Mouse (Mus musculus): ENCODE measurements at regions not wholly inside any gene's neighbourhood (a gene's known extent, or its start where the extent isn't known, plus 50 kb on each side); places are given as distances from the start of the nearest gene placed in this dataset.

DNA sequence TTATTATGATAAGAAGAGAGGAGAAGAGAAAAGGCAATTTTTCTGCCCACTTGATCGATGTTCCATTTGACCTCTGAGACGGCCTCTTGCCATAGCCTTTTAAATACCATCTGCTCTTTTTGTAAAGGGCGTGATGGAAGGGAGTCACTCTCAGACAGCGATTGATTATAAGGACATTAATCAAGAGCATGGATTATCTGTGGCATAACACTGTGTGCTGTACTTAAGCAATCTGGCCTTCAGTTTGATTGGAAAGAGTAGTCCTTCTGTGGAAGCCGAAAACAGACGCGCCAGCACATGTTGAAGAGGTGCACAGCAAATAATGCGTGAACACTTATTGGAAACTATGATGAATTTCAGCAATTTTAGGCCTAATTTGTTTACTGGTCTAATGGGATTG, 685.4 kb upstream of the Robo1 start:
- DNase-seq (ENCODE audit: extremely low spot score): no peak

DNA sequence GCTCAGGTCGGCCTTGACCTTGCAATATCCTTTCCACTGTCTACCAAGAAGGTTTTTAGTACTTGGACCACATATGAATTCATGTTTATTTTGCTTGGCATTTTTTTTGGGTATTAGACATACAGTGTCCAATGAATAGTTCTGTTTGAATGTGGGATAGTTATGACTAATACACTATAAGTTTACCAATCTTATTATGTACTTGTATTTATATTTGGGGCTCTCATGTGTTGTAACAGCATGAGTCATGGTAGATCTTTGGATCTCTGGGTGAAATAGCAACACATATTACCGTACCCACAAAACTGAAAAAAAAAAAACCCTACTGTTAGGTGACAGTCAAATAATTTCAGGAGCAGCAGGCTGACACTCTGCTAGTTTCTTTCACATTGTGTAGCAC, 667.7 kb upstream of the Robo1 start:
- DNase-seq (ENCODE audit: extremely low spot score): no peak

DNA sequence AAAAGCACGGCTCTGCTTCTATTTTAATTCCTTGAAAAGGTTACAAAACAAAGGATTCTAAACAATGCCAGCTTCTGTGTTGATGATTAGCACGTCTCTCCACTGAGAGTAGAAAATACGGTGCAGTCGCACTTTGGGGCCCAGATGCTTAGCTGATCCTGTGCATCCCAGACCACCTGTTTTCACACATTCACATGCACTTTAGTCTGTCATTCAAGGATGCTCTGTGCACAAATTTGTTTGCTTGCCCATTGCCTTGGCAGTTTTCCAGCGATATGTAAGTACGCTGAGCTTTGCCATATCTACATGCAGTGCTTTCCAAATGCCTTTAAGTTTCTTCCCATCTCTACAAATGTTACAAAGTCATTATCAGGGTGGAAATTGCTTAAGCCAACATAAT, 664.9 kb upstream of the Robo1 start:
- no peak for DNase-seq (ENCODE audit: extremely low spot score)

DNA sequence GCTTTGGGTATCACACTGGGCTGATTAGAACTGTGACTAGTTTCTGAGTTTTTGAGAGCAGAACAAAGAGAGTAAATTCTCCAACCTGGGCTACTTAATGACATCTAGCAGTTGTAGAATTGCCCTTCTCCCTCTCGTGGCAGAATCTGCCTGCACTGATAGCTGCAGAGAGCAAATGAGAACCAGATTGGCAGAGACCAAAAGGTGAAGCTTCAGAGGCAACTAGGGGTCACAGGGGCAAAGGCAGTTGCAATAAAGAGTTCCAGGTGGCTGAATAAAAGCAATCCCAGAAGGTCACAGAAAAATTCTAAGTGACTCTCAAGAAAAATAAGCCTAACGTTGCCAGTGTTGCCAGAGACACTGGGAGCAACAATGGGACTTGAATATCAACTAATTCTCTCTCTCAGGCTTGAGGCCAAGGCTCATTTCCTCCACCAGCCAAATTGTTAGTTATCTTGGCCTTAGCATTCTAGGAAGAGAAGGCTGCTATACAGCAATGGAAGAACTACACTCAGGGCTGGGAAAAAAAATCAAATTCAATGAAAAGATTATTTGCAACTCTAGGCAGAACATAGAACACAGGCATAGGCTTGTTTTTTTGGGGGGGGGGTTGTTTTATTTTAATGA, 629.9 kb upstream of the Robo1 start:
- DNase-seq (ENCODE audit: extremely low spot score): peak; percentile 69

DNA sequence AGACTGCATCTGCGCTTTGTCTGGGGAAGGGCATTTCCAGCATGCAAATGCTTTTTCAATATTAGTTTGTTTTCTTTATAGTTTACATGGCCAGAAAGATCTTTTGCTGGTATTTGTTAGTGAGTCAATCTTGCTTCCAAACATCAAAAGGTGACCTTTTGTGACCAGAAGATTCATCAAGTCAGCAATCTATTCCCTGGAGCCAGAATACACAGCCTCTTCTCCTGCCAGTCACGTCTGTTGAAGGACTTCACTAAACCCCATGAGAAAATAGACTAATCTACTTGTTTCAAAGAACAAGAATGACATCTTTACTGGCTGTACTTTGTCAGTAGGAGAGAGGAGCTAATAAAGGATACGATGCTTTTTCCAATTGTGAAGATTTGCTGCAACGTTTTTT, 614.6 kb upstream of the Robo1 start:
- peak; percentile 28 for DNase-seq (ENCODE audit: extremely low spot score)

DNA sequence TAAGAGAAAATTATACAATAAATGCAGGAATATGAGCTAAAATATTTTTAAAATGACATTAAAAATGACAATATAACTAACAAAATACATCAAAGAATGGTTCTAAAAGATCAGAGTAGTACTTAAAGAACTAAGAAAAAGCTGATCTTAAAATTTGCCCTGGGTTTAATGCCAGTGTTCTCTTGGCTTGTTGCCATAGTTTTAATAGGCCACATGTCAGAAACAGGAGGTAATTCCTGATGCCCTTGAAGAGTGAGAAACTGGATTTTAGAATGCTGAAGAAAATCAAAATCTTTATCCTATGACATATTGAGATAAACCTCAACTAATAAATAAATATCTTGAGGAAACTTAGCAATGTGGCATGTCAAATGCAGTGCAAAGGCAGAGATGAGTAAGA, 602.3 kb upstream of the Robo1 start:
- DNase-seq (ENCODE audit: extremely low spot score): no peak

DNA sequence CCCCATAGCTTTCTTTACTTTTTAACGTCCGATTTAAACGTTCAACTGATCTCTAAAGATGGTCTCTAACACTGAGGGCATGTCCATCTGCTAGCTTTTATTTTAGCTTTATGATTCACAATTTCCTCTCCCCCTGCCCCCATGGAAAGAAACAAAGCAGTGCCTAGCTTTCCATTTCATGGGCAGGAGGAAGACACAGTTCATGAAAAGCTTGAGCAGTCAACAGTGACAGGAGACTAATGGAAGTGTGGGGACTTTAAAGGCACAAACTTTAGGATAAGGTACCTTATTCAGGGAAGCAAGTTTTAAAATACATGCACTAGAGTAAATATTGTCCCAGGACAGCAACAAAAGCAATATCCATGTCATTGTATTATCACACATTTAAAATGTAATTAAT, 598.4 kb upstream of the Robo1 start:
- no peak for DNase-seq (ENCODE audit: extremely low spot score)

DNA sequence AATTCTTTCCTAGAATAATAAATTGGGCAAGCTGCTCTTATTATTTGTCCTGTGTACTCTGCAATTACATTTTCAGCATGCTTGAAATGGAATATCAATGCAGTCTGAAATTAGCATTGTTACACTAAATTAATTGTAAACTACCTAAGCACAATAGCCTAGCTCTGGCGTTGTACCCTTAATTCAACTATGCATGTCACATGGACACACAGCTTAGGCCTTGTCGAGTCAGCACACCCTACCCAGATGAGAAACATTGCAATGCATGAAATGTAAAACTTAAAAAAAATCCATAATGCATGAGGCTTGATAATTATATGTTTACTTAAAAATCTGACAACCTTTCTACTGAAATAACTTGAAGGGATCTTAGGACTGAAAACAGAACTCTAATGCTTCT, 596.2 kb upstream of the Robo1 start:
- DNase-seq (ENCODE audit: extremely low spot score): no peak

DNA sequence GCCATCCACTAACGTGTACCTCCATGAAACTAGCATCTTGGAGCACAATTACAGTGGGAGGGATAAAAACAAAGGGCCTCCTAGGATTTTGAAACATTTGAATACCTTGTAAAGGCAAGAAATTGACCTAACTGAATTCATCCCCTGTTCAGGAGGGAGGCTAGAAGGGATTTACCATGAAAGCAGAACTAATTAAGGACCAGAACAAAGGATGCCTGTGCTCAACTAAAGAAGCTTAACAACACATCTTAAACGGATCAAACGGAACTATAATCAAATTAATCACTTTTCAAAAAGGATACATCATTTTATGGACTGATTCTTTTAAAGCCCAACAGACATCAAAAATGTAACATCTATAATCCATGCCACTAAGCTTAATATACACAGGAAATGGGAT, 590.9 kb upstream of the Robo1 start:
- DNase-seq (ENCODE audit: extremely low spot score): no peak

DNA sequence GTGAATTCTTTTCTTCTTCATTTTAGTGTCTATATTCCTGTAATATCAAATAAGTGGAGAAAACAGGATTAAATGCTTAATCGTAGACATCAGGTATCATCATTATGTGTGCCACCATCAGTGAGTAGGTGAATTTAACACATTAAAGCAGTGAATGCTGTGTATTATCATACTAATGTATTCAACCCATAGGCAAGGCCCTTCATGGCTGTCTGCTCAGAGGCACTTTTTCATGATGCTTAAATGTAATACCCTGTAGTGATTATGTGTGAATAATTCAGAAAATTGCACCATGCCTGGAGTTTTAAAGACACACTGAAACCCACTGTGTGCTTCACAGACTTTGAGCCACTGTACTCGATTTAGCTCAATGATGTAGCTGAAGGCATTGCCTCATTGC, 583.2 kb upstream of the Robo1 start:
- no peak for DNase-seq (ENCODE audit: extremely low spot score)

DNA sequence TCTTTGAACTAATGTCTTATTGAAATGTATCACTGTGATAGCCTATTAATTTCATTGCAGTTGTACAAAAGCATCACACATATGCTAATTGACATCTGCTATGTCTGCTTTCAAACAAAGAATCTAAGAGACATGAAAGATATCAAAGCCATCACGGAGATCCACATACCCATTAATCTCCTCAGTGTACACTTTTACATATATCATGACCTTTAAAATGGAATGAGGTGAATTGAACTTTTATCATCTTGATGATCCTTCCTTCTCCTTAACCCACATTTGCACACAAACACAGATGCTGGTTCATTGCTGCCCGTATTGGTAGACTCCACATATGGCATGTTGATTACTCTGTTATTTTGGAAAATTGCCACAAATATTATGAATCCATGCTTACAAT, 570.2 kb upstream of the Robo1 start:
- no peak for DNase-seq (ENCODE audit: extremely low spot score)

DNA sequence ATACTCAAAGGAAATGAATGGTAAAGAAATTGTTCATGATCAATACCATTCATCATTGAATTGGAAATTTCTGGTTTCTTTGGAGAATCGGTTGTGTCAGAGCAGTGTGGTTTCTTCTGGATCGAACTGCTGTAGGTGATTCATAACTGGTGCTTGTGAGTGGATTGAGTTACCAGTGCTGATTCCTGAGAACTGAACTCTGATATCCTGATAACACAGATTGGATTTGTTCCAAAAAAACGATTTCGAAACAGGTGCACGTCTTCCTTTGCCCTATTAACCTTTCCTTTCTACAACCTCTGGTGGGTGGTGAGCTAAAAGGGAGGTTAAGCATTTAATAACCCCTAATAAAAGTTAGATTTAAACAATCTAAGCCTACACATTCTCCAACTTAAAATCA, 569.0 kb upstream of the Robo1 start:
- no peak for DNase-seq (ENCODE audit: extremely low spot score)

DNA sequence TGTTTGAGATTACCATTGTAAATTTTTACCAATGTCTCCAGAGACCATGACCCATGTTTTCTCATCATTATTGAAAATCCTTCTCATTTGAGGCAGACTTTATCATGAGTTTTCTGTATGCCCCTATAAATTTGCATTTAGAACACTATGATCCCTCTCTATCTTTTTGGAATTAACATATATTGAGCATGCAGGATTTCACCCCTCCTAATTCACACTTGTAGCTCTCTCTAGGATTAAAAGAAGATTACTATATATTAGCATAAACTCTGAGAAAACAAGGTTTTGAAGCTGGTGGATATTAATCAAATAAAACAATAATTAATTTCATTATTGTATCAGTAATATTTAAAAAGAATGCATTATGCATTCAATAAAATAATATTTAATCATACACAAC, 527.2 kb upstream of the Robo1 start:
- DNase-seq (ENCODE audit: extremely low spot score): no peak

DNA sequence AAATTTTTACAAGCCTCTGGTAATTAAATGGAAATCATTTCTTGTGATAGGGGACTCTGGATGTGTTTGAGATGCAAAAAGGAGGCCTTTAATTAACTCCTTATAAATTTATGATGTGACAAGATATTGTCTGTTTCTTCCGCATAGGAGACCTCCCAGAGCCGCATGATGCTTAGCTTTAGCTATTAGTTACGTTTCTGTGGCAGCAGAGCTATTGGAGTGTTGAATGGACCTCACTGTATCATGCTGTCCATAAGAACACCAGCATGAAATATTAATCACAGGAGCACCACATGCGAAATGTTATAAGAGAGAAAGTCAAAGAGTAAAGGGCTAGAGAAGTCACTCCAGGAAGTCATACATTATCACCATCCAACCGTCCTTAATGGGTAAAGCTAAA, 495.3 kb upstream of the Robo1 start:
- DNase-seq (ENCODE audit: extremely low spot score): no peak

DNA sequence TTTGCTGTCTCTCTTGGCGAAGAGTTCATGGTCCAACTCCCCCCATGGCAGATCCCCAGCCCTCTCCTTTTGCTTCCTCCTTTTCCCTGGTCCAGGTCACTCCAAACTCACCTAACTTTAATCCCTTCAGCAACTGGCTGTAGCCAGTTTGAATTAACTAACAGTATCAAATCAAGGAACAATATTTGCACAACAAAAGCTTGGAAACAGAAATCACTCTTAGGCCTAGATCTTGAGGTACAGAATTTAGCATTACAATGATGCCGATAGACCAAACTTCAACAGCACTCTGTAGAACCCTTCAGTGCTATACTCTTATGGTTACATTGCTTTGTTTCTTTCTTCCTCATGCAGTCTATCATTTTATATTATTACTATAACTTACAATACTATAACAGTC, 472.8 kb upstream of the Robo1 start:
- DNase-seq (ENCODE audit: extremely low spot score): no peak

DNA sequence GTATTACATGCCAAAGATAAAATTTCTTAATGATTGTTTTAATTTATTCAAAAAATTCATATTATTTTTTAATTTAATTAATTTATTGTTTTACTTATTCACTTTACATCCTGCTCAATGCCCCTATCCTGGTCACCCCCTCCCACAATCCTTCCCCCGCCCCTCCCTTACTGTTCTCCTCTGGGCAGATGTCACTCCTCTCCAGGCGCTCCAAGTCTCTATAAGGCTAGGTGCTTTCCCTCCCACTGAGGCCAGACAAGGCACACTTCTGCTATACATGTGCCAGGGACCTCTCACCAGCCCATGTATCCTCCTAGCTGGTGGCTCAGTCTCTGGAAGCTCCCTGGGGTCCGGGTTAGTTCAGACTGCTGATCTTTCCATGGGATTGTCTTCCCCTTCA, 458.0 kb upstream of the Robo1 start:
- DNase-seq (ENCODE audit: extremely low spot score): no peak

DNA sequence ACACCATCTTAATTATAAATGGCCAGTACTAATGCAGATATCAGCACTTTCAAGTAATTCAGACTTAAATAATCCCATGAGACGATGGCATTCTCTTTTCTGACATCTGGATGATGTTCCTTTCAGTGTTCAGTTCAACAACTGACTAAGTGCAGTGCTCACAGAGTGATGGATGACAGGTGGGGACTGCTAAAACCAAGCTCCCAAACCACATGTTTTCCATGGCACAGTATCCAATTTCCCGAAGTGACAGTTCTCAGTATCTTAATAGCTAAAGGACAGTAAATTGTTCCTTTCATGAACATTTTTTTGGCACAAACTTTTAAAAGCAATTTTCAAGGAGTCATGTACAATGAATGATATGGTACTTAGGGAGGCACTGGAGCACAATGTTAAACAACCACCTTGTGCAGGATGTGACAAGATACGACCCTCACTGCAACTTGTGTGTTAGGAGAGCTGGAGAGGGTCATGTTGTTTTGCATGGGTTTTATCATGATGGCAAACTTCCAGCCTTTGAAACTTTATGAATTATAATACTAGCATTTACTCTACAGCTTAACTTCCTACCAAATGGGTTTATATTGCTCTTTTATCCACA, 456.4 kb upstream of the Robo1 start:
- DNase-seq (ENCODE audit: extremely low spot score): no peak

DNA sequence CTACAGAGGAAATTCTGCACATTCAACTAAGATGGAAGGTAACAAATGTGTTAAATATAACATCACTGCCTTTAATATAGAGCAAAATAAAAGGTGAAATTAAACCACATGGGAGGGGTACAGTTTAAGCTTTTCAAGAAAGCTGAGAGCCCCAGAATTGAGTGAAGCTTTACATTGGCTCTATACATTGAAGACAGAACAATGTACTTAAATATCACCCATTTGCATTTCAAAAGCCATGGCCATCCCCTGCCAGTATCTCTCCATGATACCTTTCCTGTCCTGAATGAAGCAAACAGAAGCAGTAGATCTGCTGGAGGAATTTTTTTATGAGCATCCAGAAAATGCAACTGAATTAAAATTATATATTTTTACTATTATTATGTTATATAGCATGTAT, 450.2 kb upstream of the Robo1 start:
- DNase-seq (ENCODE audit: extremely low spot score): no peak

DNA sequence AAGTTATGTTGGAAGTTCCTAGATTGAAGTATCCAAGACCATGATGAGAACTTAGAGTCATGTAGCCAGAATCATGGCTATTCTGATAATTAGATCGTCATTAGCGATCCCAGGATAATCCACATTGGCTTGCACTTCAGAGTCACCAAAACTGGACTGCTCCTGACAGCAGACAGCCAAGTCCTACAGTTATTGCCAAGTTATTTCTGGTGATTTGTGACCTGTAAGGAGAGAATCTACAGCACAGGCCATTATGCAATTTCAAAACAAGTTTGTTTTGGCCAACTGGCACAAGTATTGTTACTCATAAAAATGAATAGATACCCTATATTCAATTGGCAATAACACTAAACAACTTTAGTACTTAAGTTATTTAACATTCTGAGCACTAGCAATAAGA, 447.9 kb upstream of the Robo1 start:
- DNase-seq (ENCODE audit: extremely low spot score): no peak

DNA sequence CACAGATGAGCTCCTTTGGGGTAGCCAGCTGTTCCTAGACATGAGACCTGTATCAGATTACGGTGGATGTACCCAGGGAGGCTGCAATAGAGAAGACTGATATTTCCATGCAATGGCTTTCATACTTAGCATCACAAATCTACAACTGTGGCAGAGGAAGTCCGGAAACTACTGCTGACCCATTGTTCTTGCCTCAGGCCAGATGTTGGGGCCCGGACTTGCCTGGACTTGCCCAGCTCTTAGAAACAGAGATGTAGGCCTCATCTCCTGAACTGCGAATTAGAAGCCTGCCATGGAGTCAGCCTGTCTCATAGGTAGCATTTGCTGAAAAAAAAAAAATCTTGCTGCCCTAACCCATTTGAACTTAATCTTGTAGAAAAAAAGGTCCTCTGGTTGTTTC, 422.4 kb upstream of the Robo1 start:
- DNase-seq (ENCODE audit: extremely low spot score): no peak

DNA sequence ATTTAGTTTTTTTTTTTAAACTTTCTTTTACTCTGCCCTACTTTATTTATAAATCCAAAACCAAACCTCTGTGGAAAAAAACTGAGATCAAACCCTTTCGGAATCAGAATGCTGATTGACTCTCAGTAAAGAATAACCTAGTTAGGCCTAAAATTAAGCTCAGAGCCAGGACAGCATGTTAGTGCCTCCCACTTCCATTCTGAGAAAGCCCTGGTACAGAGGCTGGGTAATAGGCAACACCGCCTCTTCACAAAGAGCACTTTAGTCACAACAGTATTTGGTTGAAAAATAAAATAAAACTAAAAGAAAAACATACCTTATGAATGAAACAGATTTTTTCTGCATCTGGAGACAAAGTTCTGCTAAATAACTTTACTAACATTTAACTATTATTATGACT, 418.4 kb upstream of the Robo1 start:
- no peak for DNase-seq (ENCODE audit: extremely low spot score)

DNA sequence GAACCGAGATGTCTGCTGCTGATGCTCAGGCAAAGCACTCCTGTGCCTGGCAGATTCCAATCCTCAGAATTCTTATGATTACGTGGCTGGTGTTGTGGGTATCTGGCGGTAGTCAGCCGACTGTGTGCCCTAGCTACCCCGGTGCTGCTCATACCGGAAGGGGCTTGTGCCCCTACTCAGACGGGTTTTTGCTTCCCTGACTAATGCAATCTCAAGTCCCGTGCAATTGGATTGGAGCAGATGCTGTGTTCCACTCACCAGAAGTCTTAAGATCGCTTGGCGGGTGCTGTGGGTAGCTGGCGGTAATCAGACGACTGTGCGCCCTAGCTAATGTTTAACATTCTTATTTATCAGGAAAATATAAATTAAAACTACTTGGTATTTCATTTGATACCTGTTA, 385.0 kb upstream of the Robo1 start:
- no peak for DNase-seq (ENCODE audit: extremely low spot score)

DNA sequence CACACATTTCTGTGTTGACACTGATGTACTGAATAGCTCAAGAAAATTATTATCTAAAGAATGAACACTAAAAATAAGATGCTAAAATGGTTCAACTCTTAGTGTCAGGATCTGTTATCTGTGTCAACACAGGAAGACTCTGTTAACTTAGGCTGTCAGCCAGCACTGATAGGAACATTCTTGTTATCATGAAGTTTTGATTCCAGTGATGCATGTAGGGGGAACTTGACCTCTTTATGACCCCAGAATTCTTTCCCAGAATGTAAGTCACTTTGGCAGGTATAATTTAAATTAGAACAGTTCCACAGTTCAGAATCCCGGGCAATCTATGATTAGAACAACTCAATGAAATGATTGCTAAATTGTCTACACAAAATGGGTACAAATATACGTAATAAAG, 363.9 kb upstream of the Robo1 start:
- DNase-seq (ENCODE audit: extremely low spot score): no peak

DNA sequence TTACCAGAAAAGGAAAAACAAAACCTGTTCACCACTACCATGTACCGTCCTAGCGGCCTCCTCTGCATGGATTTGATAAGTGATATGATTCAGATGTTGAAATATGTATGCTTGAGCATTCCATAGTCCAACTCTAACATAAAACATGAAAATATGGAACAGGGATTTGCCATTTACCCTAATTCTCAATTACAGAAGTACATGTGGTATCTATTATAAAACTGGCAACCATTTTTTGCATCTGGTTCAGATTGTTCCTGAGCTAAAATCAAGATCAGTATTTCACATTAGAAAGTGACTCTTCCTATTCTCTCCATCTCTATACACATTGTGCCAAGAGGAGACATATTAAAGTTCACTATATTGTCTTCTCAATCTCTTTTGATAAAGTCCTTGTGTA, 363.3 kb upstream of the Robo1 start:
- no peak for DNase-seq (ENCODE audit: extremely low spot score)

All from embryo, embryonic 9.5 days (tissue).